Mouse (Mus musculus) embryonic facial prominence, embryonic 13.5 days (tissue): ENCODE measurements around the gene Irf2bpl. TPM values are rescaled to one million over a fixed set of nuclear protein-coding genes. Genes with fewer than 3 reads are reported as not detected.

Source experiments
- ATAC-seq: fragments of 200-750 bp; cut with Nextera tagmentation; 2 replicates; pipeline ENCODE4 v1.8.0; 2017; ENCODE audit warnings: low read depth; ENCODE audit not compliant: insufficient number of reproducible peaks, insufficient read depth, low FRiP score, low TSS enrichment
- H3K27ac ChIP-seq: fragments of 300-500 bp; sonication (generic); 2 replicates; pipeline ENCODE4 v1.5.1; 2015; ENCODE audit warnings: moderate library complexity, mild to moderate bottlenecking, inconsistent platforms
- H3K27me3 ChIP-seq: fragments of 300-500 bp; sonication (generic); 2 replicates; pipeline ENCODE4 v1.6.1; 2015; ENCODE audit warnings: mild to moderate bottlenecking, inconsistent platforms
- H3K36me3 ChIP-seq: fragments of 300-500 bp; sonication (generic); 2 replicates; pipeline ENCODE4 v1.6.1; 2015; ENCODE audit warnings: mild to moderate bottlenecking, inconsistent platforms
- H3K4me1 ChIP-seq: fragments of 300-500 bp; sonication (generic); 2 replicates; pipeline ENCODE4 v1.6.1; 2015; ENCODE audit warnings: inconsistent platforms
- H3K4me2 ChIP-seq: fragments of 300-500 bp; sonication (generic); 2 replicates; pipeline ENCODE4 v1.6.1; 2015; ENCODE audit warnings: moderate library complexity, mild to moderate bottlenecking, inconsistent platforms
- H3K4me3 ChIP-seq: fragments of 300-500 bp; sonication (generic); 2 replicates; pipeline ENCODE4 v1.5.1; 2015; ENCODE audit warnings: mild to moderate bottlenecking, inconsistent platforms
- H3K9ac ChIP-seq: fragments of 300-500 bp; sonication (generic); 2 replicates; pipeline ENCODE4 v1.6.1; 2015; ENCODE audit warnings: mild to moderate bottlenecking, inconsistent platforms
- H3K9me3 ChIP-seq: fragments of 300-500 bp; sonication (generic); 2 replicates; pipeline ENCODE4 v1.6.1; 2016; ENCODE audit warnings: inconsistent platforms
- WGBS: fragments of 180-500 bp; shearing (Covaris S2); methylation state at CpG from one replicate; pipeline ENCODE4 v1.1.7; 2015; ENCODE audit warnings: mixed read lengths; 5-methylcytosine and 5-hydroxymethylcytosine counted together
- polyA plus RNA-seq: library from polyadenylated mRNA; unstranded; fragments of >200 nt; fragmentation: Nextera tagmentation; extraction: Ambion mirVana; gene quantifications from 2 replicates; pipeline ENCODE4 v1.2.1, GENCODE M21; 2015

Gene Irf2bpl
- polyA plus RNA-seq, 1 experiment from 2014 or later, result 37.7 TPM

- Histone ChIP-seq H3K27ac (no peak overlapping the region), H3K9me3 (no peaks in the 10 kb centered on the region), H3K4me3 (no peak overlapping the region), H3K4me2 (no peak overlapping the region), H3K4me1 (peaks cover 35% of the 10 kb centered on the region), H3K27me3 (peaks cover 8% of the 10 kb centered on the region; the same call in 1 of the 2 replicates), H3K36me3 (no peaks in the 10 kb centered on the region), H3K9ac (no peak overlapping the region)
- no peak for ATAC-seq
- 45% methylated on average over 6 of the region's 6 CpGs for WGBS
Measured at GRCm38 (mm10) chr12:86914756-86915155, 30.2 kb upstream of the Irf2bpl start.

- WGBS, result 58% methylated on average over 2 of the region's 2 CpGs
- H3K27ac ChIP-seq, result no peak overlapping the region
Measured at GRCm38 (mm10) chr12:86914351-86914750, 29.8 kb upstream of the Irf2bpl start.

GRCm38 (mm10) chr12:86912335-86913093 lies 27.9 kb upstream of the Irf2bpl start:
- H3K9ac ChIP-seq, result no peak overlapping the region
- H3K9me3 ChIP-seq, result no peaks in the 10 kb centered on the region
- no peak overlapping the region; the same call in 1 of the 2 replicates for H3K27ac ChIP-seq
- H3K27me3 ChIP-seq, result peaks cover 8% of the 10 kb centered on the region; the same call in 1 of the 2 replicates
- ATAC-seq, result no peak
- no peaks in the 10 kb centered on the region for H3K36me3 ChIP-seq
- 8% methylated on average over 22 of the region's 22 CpGs for WGBS
- peaks cover 21% of the 10 kb centered on the region for H3K4me1 ChIP-seq
- peak overlapping the region; percentile 37 for H3K4me2 ChIP-seq
- no peak overlapping the region for H3K4me3 ChIP-seq

More at GRCm38 (mm10) chr12:86914351-86914750, 29.8 kb upstream of the Irf2bpl start:
- Histone ChIP-seq H3K9me3 (no peaks in the 10 kb centered on the region), H3K9ac (0 out of 2 replicates have a peak overlapping the region, but pooled peaks have one; percentile 17), H3K27me3 (peaks cover 8% of the 10 kb centered on the region; the same call in 1 of the 2 replicates), H3K4me2 (no peak overlapping the region), H3K4me1 (peaks cover 34% of the 10 kb centered on the region), H3K4me3 (no peak overlapping the region), H3K36me3 (no peaks in the 10 kb centered on the region)
- no peak for ATAC-seq

GRCm38 (mm10) chr12:86911482-86911931 lies 26.9 kb upstream of the Irf2bpl start:
- WGBS, result 35% methylated on average over 10 of the region's 10 CpGs
- no peak overlapping the region for H3K9ac ChIP-seq

GRCm38 (mm10) chr12:86906395-86906794 lies 21.8 kb upstream of the Irf2bpl start:
- no peaks in the 10 kb centered on the region for H3K36me3 ChIP-seq
- no peak for ATAC-seq
- no peaks in the 10 kb centered on the region for H3K27me3 ChIP-seq
- no peak overlapping the region for H3K9ac ChIP-seq
- H3K4me2 ChIP-seq, result peak overlapping the region; percentile 2; the same call in 1 of the 2 replicates
- WGBS, result 3% methylated on average over 15 of the region's 15 CpGs
- no peak overlapping the region for H3K27ac ChIP-seq
- no peak overlapping the region for H3K4me3 ChIP-seq
- no peaks in the 10 kb centered on the region for H3K9me3 ChIP-seq
- peaks cover 33% of the 10 kb centered on the region for H3K4me1 ChIP-seq

More at GRCm38 (mm10) chr12:86911482-86911931, 26.9 kb upstream of the Irf2bpl start:
- 0 out of 2 replicates have a peak overlapping the region, but pooled peaks have one; percentile 37 for H3K4me2 ChIP-seq
- no peaks in the 10 kb centered on the region for H3K9me3 ChIP-seq
- H3K36me3 ChIP-seq, result no peaks in the 10 kb centered on the region
- peaks cover 23% of the 10 kb centered on the region for H3K4me1 ChIP-seq
- peaks cover 8% of the 10 kb centered on the region; the same call in 1 of the 2 replicates for H3K27me3 ChIP-seq
- H3K27ac ChIP-seq, result no peak overlapping the region; the same call in 1 of the 2 replicates
- ATAC-seq, result no peak
- no peak overlapping the region for H3K4me3 ChIP-seq

- WGBS, result 60% methylated on average over 7 of the region's 7 CpGs
- Histone ChIP-seq H3K9me3 (no peaks in the 10 kb centered on the region), H3K9ac (no peak overlapping the region), H3K4me1 (peaks cover 30% of the 10 kb centered on the region), H3K27ac (peak overlapping the region; percentile 39; the same call in 1 of the 2 replicates), H3K27me3 (no peaks in the 10 kb centered on the region), H3K4me2 (no peak overlapping the region), H3K36me3 (no peaks in the 10 kb centered on the region), H3K4me3 (no peak overlapping the region)
- no peak for ATAC-seq
Measured at GRCm38 (mm10) chr12:86905876-86906275, 21.3 kb upstream of the Irf2bpl start.

GRCm38 (mm10) chr12:86905203-86905602 lies 20.6 kb upstream of the Irf2bpl start:
- no peak overlapping the region for H3K4me3 ChIP-seq
- no peaks in the 10 kb centered on the region for H3K36me3 ChIP-seq
- no peak overlapping the region for H3K4me2 ChIP-seq
- no peaks in the 10 kb centered on the region for H3K9me3 ChIP-seq
- WGBS, result 13% methylated on average over 4 of the region's 4 CpGs
- peaks cover 32% of the 10 kb centered on the region for H3K4me1 ChIP-seq
- no peaks in the 10 kb centered on the region for H3K27me3 ChIP-seq
- no peak for ATAC-seq
- peak overlapping the region; percentile 39; the same call in 1 of the 2 replicates for H3K27ac ChIP-seq
- no peak overlapping the region for H3K9ac ChIP-seq

- Histone ChIP-seq H3K36me3 (no peaks in the 10 kb centered on the region), H3K4me2 (no peak overlapping the region), H3K9me3 (no peaks in the 10 kb centered on the region), H3K27ac (no peak overlapping the region), H3K9ac (no peak overlapping the region), H3K4me1 (peaks cover 42% of the 10 kb centered on the region), H3K27me3 (no peaks in the 10 kb centered on the region), H3K4me3 (no peak overlapping the region)
- no peak for ATAC-seq
- 74% methylated on average over 11 of the region's 11 CpGs for WGBS
Measured at GRCm38 (mm10) chr12:86903828-86904806, 19.5 kb upstream of the Irf2bpl start.

- H3K9ac ChIP-seq, result 0 out of 2 replicates have a peak overlapping the region, but pooled peaks have one; percentile 46
- H3K27me3 ChIP-seq, result no peaks in the 10 kb centered on the region
- H3K36me3 ChIP-seq, result no peaks in the 10 kb centered on the region
- H3K27ac ChIP-seq, result peak overlapping the region; percentile 99
- H3K9me3 ChIP-seq, result no peaks in the 10 kb centered on the region
- peak overlapping the region; percentile 21; the same call in 1 of the 2 replicates for H3K4me2 ChIP-seq
- no peak overlapping the region for H3K4me3 ChIP-seq
- no peak for ATAC-seq
- H3K4me1 ChIP-seq, result peaks cover 65% of the 10 kb centered on the region
- WGBS, result 26% methylated on average over 11 of the region's 11 CpGs
Measured at GRCm38 (mm10) chr12:86899461-86900179, 15.0 kb upstream of the Irf2bpl start.

- no peak for ATAC-seq
- Histone ChIP-seq H3K9ac (no peak overlapping the region), H3K27ac (peak overlapping the region; percentile 99), H3K4me3 (no peak overlapping the region), H3K9me3 (no peaks in the 10 kb centered on the region), H3K4me2 (no peak overlapping the region), H3K4me1 (peaks cover 63% of the 10 kb centered on the region), H3K36me3 (no peaks in the 10 kb centered on the region), H3K27me3 (no peaks in the 10 kb centered on the region)
- 52% methylated on average over 3 of the region's 3 CpGs for WGBS
Measured at GRCm38 (mm10) chr12:86898448-86898847, 13.8 kb upstream of the Irf2bpl start.
